Mouse (Mus musculus): ENCODE measurements at regions not wholly inside any gene's neighbourhood (a gene's known extent, or its start where the extent isn't known, plus 50 kb on each side); places are given as distances from the start of the nearest gene placed in this dataset.

DNA sequence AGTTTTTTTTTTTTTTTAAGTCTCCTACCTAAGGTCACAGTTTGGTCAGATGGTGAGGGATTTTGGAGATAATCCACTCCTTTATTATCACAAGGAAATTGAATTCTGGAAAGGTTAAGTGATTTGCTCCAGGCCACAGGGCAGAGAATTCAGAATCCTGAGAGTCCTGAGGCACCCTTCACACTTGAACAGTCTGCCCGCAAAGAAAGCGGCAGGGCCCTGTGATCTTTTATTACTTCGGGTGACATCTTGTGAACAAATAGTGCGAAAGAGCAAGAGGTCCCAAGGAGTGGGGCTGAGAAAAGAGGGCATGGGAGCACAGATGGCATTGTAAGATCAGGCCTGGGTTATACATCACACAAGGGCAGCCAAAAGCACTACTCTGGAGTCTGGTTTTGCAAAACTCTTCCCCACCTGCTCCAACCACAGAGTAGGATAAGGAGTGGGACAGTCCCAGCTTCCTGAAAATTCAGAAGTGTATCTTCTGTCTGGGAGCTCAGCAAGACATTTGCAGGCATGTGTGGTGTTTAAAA is 150.5 kb upstream of the Wdr11 start:
- no peak for TF ChIP-seq CTCF (IDR thresholded peaks at IDR 0.05)
- intact Hi-C loops (cut with DNase I) = no loop called here
- H3K4me3 ChIP-seq = no peak overlapping the region
- no peak overlapping the region for H3K27ac ChIP-seq
- DNase-seq = no peak

DNA sequence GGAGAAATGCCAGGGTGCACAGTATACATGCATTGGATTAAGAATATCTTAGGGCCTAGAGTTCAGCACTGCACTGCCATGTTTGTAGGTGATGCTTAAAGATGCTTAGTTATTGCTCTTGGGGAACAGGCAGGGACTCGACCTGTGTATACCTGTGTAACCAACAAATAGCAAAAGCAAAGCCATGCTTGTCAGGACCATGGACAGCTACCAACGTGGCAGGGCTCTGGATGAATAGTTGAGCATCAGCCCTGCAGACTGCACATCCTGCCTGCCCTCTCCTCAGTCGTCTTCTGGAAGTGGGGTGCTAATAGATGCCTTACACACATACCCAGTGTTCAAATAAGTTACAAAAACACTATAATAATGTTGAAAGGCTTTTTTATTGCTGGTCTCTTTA is 122.2 kb upstream of the Wdr11 start:
- Histone ChIP-seq H3K4me3 (no peak overlapping the region), H3K27ac (no peak overlapping the region)
- no peak for DNase-seq
- no peak for TF ChIP-seq CTCF (IDR thresholded peaks at IDR 0.05)
- intact Hi-C loops (cut with DNase I) = no loop called here

DNA sequence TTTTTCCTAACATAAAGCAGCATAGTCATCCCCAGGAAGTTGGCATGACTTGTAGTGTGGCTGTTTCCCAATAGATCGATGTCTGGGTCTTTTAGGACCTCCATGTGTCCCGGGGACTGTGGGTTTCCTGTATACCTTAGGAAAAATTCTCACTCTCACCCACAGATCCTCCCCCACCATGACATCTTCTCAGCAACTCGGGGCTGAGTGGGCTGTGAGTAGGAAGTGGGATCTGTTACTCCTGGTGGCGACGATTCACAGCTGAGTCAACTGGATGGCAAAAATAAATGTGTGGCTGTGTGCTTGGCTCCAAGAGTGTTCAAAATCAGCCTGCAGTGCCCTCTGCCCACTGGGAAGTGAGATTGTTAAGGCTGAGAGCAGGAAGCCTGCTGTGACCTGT is 107.9 kb upstream of the Wdr11 start:
- no peak for TF ChIP-seq CTCF (IDR thresholded peaks at IDR 0.05)
- H3K4me3 ChIP-seq = no peak overlapping the region
- no peak for DNase-seq
- intact Hi-C loops (cut with DNase I) = no loop called here
- H3K27ac ChIP-seq = no peak overlapping the region

DNA sequence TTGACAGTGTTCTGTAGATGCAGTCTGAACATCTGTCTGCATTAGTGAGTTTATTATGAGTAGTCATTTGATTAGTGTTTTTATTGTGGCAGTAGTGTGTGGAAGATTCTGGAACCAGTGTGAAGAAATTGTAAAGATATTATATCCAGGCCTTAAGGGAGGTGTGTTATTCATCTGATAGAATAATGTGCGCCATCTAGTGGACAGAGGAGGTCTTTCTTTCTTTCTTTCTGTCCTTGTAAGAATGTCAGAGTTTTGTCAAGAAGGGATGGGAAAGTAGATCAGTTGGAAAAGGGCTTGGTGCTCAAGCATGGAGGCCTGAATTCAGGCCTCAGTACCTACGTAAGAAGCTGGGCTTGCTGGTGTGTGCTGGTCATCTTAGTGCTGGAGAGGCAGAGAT is 84.8 kb upstream of the Wdr11 start:
- DNase-seq = no peak
- Histone ChIP-seq H3K27ac (no peak overlapping the region), H3K4me3 (no peak overlapping the region)
- intact Hi-C loops (cut with DNase I) = loop anchor here (5.0 kb wide), 1 partner anchor 645 kb away; no protein-coding TSS in a partner anchor
- peak; percentile 64 for TF ChIP-seq CTCF (IDR thresholded peaks at IDR 0.05)

DNA sequence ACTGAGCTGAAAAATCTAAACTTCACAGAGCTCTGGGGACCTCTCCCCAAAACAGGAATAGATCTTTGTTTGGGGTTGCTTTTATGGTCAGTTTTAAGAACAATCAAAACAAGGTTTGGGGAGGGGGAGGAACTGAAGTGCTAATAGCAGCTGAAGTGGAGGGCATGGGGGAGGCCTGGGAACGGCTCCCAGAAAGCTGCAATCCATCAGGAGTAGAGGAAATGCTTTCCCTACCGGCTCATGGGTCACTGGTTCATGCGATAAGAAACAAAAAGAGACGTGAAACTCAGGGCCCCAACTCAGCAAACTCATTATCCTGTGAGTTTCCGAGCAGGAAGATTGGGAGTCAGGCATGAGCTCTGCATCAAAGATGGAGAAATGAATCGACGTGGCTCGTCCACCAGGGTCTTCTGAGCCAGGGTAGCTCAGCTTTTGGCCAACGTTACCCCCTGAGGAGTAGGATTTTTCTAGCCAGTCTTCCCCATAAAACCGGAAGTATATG is 82.0 kb upstream of the Wdr11 start:
- TF ChIP-seq CTCF (IDR thresholded peaks at IDR 0.05) = no peak
- Histone ChIP-seq H3K27ac (no peak overlapping the region), H3K4me3 (no peak overlapping the region)
- intact Hi-C loops (cut with DNase I) = loop anchor here (5.0 kb wide), 1 partner anchor 647 kb away; no protein-coding TSS in a partner anchor
- DNase-seq = no peak

DNA sequence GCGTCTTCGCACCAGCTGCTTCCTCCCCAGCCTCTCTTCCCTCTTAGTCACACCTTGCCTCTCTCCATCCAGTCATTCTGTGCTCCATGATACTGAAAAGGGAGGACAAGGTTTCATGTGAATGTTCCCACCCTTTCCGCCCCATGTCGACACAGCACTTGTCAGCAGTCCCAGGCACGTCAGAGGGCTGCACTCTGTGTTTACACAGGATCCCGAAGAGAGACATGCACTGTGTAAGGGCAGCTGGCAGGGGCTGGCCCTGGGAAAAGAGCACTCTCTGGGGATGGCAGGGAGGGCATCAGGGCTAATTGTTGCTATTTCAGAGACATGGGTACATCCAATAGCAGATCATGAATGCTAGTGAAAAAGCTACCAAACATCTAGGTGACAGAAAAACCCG is 77.0 kb upstream of the Wdr11 start:
- Histone ChIP-seq H3K4me3 (no peak overlapping the region), H3K27ac (no peak overlapping the region)
- intact Hi-C loops (cut with DNase I) = no loop called here
- TF ChIP-seq CTCF (IDR thresholded peaks at IDR 0.05) = no peak
- no peak for DNase-seq

DNA sequence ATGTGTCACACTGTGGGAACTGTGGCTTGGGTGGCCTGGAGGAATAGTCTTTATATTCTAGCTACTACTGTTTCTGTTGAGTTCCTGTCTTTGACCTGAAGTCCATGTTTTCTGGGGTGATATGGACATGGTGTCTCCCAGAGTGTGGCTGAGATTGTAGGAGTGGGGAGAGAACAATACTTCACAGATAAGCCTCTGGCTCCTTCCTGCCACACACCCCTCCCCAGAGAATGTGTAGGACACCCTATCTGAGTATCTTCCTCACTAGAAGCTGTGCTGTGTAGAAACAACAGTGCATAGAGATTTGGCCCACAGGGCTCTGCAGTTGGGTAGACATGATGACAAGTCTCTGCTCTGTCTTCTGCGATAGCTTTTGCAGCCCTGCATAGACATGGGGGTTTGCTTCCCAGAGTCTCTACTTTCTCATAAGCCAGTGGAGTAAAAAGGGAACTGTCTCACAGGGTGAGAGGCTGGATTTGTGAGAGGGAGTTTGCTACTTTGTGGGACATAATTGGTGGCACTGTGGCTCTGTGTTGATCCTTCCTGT is 67.2 kb upstream of the Wdr11 start:
- Histone ChIP-seq H3K4me3 (no peak overlapping the region), H3K27ac (no peak overlapping the region)
- DNase-seq = no peak
- intact Hi-C loops (cut with DNase I) = no loop called here
- no peak for TF ChIP-seq CTCF (IDR thresholded peaks at IDR 0.05)

DNA sequence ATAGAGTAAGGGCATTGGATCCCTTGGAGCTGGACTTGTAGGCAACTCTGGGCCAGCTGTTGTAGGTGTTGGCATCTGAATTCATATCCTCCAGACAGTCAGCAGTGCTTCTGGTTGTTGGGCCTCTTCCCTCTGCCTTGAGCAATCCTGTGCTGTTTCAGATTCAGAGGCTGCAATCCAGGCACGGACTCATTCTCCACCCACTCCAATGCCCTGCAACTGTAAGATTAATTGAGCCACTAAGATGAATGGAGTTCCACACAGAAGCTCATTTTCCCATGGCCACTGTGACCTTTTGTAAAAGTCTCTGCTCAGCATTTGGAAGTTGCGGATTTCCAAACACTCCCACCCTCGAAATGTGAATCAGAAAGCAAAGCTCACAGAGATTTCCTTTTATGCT is 65.7 kb upstream of the Wdr11 start:
- no peak overlapping the region for H3K27ac ChIP-seq
- no peak for TF ChIP-seq CTCF (IDR thresholded peaks at IDR 0.05)
- intact Hi-C loops (cut with DNase I) = no loop called here
- DNase-seq = no peak
- H3K4me3 ChIP-seq = no peak overlapping the region

DNA sequence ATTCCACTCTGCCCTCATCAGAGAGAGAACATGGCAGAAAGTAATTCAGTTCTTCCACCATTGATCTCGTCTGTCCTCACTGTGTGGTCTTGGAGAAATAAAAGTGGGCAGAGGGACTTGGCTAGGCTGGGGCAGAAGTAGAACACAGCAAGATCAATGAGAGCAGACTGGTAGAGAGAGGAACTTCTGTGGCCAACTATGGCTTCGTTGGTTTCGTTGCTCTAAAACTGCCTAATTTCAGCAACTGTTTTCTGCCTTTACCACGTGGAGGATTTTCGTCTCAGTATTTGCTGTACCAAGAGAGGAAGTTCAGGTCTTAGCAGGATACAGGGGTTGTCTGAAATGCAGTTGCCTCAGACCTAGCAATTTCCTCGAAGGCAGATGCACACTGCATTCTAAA is 63.4 kb upstream of the Wdr11 start:
- intact Hi-C loops (cut with DNase I) = no loop called here
- H3K27ac ChIP-seq = no peak overlapping the region
- no peak for DNase-seq
- no peak for TF ChIP-seq CTCF (IDR thresholded peaks at IDR 0.05)
- no peak overlapping the region for H3K4me3 ChIP-seq

DNA sequence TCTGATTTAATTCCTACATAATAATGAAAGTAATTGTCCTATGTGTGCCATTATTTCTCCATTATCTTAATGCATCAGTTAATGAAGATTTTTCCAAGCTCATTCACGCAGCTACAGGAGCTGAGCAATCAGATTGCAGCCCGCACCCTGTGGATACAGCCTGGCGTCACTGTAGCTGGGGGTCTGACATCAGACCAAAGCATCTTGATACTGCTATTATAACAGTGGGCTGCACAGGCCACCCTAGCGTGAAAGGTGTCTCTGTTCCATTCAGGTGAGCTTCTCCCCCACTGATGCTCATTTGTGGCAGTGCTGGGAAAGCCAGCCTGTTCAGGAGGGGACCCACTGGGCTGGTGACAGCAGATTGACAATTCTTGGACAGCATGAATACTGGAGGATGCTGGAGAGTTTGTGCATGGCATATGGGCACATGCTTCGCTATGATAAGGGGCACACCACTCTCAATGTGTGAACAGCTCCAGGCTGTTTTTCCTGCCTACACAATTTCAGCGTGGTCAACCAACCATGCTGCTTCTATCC is 58.2 kb upstream of the Wdr11 start:
- no peak for TF ChIP-seq CTCF (IDR thresholded peaks at IDR 0.05)
- intact Hi-C loops (cut with DNase I) = no loop called here
- Histone ChIP-seq H3K4me3 (no peak overlapping the region), H3K27ac (no peak overlapping the region)
- DNase-seq = no peak
